Mouse (Mus musculus): ENCODE data around the gene Casr. TPM values are rescaled to one million over a fixed set of nuclear protein-coding genes. Genes with fewer than 3 reads are reported as not detected.

The Casr gene
- total RNA-seq, 2 experiments from 2014 or later, result 0.14 to 2.9 TPM

DNA sequence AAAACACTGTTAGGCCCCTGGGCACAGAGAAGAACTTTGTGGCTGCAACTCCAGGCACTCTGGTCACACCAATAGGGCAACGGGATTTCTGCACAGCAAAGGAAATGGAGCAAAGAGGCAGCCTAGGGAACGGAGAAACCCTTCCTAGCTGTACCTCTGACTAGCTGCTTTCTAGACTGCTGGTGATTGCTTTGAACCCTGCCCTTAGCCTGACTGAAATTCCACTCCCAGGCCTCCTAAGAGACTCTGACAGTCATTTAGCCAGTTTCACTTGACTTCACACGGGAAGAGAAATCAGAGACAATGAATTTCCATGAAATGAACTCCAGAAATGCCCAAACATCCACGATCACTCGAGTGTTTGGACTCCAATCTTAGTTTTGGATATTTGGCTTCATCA, 38.8 kb downstream of the Casr start:
- no peak for DNase-seq (ENCODE audit: low spot score in 2 of 2)

GRCm38 (mm10) chr16:36516355-36516754, 45.6 kb downstream of the Casr start:
- no peak for DNase-seq (ENCODE audit: low spot score in 2 of 2)

DNA sequence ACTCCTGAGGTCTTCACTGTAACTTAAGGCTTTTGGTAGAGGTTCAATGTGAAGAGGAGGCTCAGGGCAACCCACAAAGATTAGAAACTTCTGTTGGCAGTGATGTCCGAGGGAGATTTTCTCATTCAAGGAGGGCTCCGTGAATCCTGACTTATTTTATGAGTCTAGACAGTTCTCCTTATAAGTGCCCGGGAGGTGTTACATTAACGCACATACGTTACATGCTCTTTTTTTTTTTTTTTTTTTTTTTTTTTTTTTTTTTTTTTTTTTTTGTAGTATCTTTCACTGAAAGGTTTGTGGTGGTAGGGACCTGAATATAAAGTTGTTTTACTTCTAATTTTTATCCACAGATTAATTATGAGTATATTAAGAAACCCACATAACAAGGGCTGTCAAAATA, 54.6 kb downstream of the Casr start:
- DNase-seq (ENCODE audit: low spot score in 2 of 2), result no peak

DNA sequence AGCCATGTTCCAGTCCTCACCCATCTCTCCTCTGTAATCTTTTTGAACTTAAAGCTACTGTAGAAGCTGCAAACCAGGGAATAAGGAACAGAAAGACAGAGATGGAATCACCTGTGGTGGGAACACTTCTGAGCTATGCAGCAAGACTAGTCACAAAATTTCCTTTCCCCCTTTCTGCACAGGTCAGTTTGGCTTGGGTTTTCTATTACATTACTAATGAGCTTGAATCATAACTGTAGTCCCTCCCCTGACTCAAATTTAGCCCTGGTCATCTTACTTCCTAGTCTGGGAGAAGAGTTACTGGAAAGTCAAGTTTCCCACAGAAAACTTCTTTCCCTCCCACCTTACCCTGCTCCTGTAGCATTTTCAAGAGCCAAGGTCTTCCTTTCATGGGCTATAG, 55.1 kb downstream of the Casr start:
- no peak for DNase-seq (ENCODE audit: low spot score in 2 of 2)

- DNase-seq (ENCODE audit: low spot score in 2 of 2), result no peak
Observed at GRCm38 (mm10) chr16:36505913-36506312, 56.0 kb downstream of the Casr start.

- no peak for DNase-seq (ENCODE audit: low spot score in 2 of 2)
Observed at GRCm38 (mm10) chr16:36505134-36505533, 56.8 kb downstream of the Casr start.

- no peak for DNase-seq (ENCODE audit: low spot score in 2 of 2)
Observed at GRCm38 (mm10) chr16:36502286-36502685, 59.7 kb downstream of the Casr start.

DNA sequence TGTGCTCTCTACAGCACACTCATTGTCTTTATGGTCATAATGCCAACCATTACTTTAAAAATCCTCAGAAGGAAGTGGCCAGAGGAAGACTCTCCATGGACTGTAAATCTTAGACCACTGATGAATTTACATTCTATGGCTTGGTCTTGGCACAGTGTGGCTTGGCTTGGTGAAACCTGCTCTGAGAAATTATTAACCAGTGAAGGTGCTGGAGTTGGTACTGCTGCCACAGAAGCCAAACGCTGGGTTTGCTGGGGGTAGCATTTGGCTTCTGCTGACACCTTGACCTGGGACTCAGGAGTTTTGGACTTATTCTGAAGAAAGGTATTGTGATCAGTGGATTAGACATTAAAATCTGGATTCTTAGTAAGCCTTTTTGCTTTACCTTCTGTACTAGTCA, 69.5 kb downstream of the Casr start:
- no peak for DNase-seq (ENCODE audit: low spot score in 2 of 2)

GRCm38 (mm10) chr16:36476866-36477265, 85.1 kb downstream of the Casr start:
- DNase-seq (ENCODE audit: low spot score in 2 of 2), result no peak

GRCm38 (mm10) chr16:36475530-36475929, 86.4 kb downstream of the Casr start:
- DNase-seq (ENCODE audit: low spot score in 2 of 2), result no peak

GRCm38 (mm10) chr16:36474849-36475248, 87.1 kb downstream of the Casr start:
- no peak for DNase-seq (ENCODE audit: low spot score in 2 of 2)

GRCm38 (mm10) chr16:36473217-36474216, 88.4 kb downstream of the Casr start:
- no peak for DNase-seq (ENCODE audit: low spot score in 2 of 2)

GRCm38 (mm10) chr16:36471066-36471633, 90.8 kb downstream of the Casr start:
- no peak for DNase-seq (ENCODE audit: low spot score in 2 of 2)

DNA sequence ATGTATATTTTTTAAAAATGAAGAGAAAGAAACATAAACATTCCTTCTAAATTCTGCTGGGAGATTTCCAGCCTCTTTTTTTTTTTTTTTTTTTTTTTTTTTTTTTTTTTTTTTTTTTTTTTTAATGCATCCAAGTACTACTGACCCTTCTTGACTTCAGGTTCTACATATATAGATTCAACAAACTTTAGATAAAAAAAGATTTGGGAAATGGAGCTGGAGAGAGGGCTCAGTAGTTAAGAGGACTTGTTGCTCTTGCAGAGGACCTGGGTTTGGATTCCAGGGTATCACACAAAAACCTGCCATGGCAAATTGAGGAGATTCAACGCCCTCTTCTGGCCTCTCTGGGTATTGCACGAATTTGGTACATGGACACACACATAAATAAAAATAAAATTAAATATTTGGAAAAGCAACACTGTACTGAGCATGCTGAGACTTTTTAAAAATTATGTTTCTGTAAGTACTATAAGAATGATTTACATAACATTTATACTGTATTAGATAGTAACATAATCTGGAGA, 91.9 kb downstream of the Casr start:
- no peak for DNase-seq (ENCODE audit: low spot score in 2 of 2)

DNA sequence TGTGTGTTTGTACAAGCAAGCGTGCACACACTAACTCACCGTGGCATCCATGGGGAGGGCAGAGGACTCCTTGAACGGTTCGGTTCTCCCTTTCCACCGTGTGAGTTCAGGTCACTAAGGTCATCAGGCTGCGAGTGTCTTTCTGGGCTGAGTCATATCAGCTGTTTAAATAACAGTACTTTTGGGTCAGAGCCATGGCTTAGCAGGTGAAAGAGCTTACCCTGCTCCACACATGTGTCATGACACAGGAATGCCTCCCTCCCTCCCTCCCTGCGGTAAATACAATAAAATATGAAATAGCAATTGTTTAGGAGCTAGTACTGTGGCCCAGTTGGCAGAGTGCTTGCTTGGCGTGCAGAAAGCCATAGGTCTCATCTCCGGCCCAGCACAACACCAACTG, 92.6 kb downstream of the Casr start:
- DNase-seq (ENCODE audit: low spot score in 2 of 2), result no peak

DNA sequence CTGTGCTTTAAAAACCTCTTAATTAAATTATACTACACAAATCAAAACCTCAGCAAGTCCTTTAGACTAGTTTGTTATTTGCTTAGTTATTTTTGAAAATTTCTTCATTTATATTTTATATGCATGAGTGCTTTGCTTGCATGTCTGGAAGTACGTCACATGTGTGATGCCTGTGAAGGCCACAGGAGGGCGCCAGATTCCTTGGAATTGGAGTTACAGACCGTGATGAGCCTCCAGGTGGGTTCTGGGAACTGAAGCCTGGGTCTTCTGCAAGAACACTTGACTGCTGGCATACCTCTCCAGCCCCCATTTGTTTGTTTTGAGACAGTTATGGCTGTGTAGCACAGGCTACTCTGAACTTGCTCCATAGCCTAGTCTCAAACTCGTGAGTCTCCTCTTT, 93.1 kb downstream of the Casr start:
- no peak for DNase-seq (ENCODE audit: low spot score in 2 of 2)

GRCm38 (mm10) chr16:36467936-36468335, 94.0 kb downstream of the Casr start:
- no peak for DNase-seq (ENCODE audit: low spot score in 2 of 2)

DNA sequence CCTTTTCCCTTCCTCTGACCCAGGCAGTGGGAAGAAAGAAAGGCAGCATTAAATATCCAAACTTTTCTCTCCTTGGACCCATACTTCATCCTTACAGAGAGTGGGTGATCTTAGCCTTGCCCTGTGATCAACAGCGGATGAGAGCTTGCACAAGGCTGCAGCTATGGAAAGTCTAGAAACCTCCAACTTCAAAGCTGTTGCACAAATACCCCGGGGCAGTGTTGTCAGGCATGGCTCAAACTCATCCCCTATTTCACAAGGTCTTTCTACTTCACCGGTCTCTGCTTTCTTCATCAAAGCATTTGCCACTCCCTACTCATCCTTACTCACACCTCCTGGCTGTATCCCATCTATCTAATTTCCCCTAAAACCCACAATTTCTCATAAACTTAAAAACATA, 96.5 kb downstream of the Casr start:
- no peak for DNase-seq (ENCODE audit: low spot score in 2 of 2)

DNA sequence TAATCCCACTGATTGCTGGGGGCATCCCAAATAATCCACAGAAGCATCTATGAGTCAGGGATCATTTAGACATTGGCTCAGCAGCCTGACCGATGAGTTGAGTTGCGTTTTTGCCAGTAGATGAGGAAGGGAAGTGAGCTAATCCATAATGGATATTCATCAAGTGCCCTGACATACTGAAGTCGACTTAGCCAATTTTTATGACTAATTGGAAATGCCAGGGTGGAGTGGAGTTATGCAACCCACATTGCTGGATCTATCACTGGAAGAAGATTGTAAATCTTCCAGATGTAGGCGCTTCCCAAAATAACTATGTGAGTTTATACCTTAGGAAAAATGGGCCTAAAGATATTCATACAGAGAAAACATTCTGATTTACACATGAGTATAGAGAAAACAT, 97.9 kb downstream of the Casr start:
- no peak for DNase-seq (ENCODE audit: low spot score in 2 of 2)

DNA sequence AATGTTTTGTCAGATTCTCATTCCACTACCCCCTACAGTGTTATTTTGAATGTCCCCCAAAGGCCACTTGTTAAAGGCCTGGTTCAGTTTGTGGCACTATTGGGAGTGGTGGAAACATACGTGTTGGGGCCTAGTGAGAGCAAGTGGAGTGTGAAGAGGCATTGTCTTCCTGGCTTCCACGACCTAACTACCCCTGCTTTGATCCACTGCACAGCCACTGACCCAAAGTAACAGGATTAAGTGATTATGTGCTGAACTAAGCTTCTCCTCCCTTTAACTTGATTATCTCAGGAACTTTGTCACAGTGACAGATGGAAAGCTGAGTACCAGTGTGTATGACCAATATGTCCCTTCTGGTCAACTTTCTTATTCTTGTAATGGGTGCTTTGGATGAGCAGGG, 101.5 kb downstream of the Casr start:
- DNase-seq (ENCODE audit: low spot score in 2 of 2), result no peak

- no peak for DNase-seq (ENCODE audit: low spot score in 2 of 2)
Observed at GRCm38 (mm10) chr16:36455342-36455802, 106.6 kb downstream of the Casr start, which contains the start of gene Stfa3. TSS of gene Stfa3 (minus strand) at chr16:36455392.
